Mouse (Mus musculus): ENCODE measurements around the gene Acin1.
A peak's percentile ranks its signal among the peaks of the same experiment; 100 is the strongest.
"Not testable (repeated sequence)": the region's sequence is repeated elsewhere in the genome, so short reads cannot be mapped to it uniquely, and the experiment has no call there.

Acin1 gene

DNA sequence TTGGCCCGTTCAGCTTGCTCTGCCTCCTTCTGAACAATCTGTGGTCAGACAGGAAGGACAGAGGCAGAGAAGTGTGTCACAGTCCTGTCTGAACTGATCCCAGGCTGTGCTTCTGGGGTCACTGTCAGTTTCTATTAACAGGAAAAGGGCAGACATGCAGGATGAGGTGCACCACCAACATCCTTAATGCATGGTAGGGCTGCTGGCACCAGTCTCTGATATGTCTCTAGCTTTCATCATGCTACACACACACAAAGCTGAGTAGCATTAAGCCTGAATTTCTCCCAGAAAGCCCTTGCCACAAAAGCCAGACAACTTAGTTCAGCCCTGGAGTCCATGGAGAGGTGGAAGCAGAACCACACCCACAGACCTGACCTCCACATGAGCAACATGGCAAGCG, 43.7 kb downstream of the Acin1 start:
- no peak for DNase-seq (ENCODE audit: low read depth, low spot score)

DNA sequence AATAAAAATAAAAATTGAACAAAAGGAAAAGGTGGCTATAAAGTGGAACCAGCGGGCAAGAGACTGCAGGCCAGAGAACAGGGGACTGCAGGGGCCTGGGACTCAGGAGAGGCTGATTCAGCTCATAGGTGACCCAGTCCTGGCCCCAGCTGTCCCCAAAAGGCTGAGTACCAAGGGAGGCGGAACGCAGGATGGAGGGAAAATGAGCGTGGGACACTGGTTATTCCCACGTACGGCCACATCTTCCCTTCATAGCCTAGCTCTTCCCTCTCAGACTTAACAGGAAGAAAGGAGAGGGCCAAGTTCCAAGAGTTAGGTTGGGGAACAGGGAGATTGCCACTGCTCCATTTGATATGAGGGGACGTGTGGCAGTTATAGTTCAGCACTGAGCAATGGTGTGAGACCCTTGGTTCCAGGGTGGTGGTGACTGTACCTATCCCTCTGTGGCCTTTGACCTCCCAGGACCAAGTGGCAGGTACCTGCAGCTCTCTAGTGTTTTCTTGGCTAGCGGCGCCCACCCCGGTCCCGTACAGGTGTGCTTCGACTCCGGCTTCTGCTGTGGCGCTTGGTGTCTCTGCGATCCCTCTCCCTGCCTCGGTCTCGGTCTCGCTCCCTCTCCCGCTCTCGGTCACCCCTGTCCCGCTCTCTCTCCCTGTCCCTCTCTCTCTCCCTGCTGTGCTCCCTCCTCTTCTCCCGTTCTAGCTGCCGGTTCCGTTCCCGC, 44.3 kb downstream of the Acin1 start:
- DNase-seq (ENCODE audit: low read depth, low spot score), result no peak

DNA sequence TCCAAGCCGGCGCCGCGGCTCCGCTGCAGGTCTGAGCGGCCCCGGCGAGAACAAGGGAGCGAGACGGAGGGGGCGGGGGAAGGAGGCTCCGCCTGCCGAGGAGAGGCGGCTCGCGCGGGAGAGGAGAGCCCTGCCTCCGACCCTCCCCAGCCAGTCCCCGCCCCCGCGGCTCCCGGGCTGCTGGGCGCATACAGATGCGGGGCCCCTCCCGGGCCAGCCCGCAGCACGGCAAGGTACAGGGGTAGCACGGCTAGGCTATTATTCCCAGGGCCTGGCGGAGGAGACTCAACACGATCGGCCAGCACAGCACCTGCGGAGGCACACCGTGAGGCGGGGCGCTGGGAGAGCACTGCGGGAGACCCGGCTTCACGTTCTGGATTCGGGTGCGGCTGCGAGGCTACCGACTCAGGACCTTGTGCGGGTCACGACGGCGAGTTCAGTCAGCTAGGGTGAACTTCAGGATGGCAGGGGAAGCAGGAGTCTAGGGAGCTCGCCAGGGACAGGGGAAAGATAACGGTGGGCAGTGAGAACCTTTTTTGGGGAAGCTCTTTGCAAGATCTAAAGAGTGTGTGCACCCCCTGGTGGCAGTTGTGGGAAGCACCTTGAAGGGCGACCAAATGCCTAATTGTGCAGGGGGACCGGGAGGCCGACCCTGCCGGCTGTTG, 45.3 kb downstream of the Acin1 start, which contains the start of gene Cdh24:
TSS of gene Cdh24 (minus strand) at position 60 of the 665 bp plus-strand sequence.
- DNase-seq (ENCODE audit: low read depth, low spot score), result peak; percentile 49

DNA sequence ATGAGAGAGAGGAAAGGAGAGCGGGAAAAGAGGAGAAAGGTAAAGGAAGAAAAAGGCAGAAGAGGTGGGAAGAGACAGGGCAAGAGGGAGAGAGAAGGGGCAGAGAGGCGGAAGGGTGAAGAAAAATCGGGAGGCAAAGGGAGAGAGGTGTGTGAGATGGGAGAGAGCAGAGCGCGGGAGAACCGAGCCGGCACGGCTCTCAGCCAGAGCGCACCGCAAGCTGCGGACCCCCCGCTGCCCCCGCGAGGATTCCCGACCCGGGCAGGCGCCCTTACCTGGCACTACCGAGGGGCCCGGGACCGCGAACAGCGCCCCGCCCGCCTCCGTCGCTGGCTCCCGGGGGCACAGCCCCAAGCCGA, 45.8 kb downstream of the Acin1 start, which contains the start of gene Gm17606:
TSS of gene Gm17606 (plus strand) at position 7 of the 359 bp plus-strand sequence.
- DNase-seq (ENCODE audit: low read depth, low spot score), result no peak

DNA sequence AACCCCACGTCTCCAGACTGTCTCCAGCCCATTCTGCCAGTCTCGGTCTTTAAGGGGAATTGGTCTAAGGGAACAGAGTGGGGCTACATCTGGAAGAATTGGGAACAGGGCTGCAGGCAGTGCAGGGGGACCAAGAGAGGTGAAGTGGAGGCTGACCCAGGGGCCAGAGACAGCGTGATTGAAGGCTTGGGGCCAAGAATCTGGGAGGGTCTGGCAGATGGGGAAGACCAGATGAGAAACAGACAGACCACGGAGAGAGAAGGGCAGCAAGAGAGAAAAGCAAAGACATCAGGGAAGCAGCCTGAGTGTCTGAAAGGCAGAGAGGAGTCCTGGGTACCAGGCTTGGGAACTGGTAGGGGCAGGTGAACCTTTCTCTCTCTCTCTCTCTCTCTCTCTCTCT, 46.6 kb downstream of the Acin1 start:
- DNase-seq (ENCODE audit: low read depth, low spot score), result no peak

DNA sequence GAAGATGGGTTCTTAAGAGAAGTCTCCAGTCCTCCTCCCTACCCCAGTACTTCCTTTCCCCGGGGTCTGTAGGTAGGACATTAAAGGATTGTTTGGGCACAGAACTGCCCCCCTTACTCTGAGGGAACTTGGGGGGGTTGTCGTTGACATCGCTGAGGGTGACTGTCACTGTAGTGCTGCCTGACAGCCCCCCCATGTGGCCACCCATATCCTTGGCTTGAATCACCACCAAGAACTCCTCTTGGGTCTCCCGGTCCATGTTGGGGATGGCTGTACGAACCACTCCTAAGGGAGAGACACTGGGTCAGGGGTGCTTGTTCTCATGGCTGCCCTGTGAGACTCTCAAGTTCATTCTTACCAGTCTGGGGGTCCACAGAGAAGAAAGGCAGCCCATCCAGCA, 48.5 kb downstream of the Acin1 start:
- DNase-seq (ENCODE audit: low read depth, low spot score), result no peak

DNA sequence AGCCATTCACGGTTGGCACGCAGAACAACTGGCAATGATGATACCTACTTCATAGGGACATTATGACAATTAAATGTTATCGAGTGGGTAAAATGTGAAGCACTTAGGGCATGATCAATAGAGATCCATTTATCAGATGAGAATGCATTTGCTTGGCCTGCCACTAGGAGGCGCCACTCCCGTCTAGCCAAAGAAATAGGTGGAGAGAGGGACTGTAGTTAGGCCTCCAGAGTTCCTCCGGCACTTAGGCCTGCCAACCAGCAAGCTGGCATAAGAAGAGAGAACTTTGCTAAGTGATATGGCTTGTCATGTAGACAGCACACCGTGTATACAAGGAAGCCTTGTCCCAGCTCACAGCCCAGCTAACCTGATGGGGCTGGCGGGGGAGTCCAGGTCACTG, 49.8 kb downstream of the Acin1 start:
- no peak for DNase-seq (ENCODE audit: low read depth, low spot score)

DNA sequence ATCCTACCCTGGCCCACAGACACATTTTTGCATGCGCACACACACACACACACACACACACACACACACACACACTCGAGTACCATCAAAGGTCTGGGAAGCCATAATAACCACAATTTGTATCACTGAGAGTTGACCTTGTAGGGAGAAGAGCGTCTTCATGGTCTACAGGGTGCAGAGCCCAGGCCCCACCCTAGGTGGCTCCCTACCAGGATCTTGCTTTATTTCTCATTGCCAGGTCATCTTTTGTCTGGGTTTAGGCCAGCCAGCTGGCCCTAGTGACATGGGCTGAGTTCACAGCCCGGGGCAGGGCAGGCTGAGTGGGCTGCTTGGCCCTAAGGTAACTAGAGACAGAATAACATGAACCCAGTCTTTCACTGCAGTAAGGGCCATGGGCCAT, 52.5 kb downstream of the Acin1 start:
- DNase-seq (ENCODE audit: low read depth, low spot score), result no peak

DNA sequence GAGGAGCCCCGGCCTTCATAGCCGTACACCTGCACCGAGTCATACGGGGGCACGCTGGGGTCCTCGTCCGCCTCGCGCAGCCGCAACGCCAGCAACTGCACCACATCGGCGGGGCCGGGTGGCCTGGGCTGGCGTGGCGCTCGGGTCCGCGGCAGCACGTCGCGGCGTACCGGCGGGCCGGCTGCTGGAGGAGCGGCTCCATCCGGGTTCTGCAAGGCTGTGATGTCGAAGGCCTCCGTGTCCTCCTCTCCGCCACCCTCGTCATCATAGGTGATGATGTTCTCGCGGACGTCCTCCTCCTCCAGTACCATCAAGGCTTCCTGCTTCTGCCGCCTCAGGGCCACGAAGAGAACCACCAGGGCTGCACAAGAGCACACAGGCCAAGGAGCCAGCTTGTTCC, 54.5 kb downstream of the Acin1 start:
- no peak for DNase-seq (ENCODE audit: low read depth, low spot score)

DNA sequence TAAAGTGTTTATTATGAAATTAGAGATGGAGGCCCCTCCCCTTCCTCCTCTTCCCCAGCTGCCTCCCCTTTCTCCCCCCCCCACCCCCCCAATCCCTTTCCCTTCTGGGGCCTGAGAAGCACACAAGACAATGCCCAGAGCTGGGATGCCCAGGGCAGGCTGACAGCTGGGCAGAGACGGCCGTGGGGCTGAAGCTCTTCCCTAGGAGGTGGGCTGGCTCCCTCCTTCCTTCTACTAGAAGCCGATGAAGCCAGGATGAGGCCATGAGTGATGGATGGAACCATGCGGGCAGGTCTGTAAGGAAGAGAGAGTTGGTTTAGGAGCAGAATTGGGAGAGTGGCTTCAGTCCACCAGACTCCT, 55.5 kb downstream of the Acin1 start:
- no peak for DNase-seq (ENCODE audit: low read depth, low spot score)

DNA sequence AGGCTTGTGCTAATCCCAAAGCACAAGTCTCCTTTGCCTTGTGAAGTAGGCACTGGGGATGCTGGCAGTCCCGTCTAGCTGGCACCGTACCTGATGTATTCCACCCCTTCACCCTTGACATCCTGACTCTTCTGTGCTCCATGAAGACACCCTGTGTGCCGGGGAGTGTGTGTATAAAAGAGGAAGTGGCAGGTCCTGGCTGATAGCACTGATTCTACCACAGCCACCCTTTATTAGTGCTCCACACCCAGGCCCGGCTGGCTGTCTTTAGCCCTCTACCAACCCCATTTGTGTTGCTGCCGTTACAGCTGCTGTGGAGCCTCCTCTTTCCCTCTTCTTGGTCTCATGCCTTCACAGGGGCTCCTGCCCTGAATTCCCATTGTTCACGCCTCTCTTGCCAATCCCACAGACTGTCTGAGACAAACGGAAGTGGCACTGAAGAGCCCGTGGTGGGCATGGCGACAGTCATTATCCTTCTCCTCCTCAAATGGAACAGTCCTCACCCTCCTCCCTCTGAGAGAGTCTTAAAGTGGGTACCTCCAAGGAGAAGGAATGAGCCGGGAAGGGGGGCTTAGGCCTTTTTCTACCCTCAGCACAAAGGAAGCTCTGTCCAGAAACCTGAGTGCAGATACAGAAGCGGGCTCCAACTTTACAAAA, 56.0 kb downstream of the Acin1 start:
- DNase-seq (ENCODE audit: low read depth, low spot score), result no peak

DNA sequence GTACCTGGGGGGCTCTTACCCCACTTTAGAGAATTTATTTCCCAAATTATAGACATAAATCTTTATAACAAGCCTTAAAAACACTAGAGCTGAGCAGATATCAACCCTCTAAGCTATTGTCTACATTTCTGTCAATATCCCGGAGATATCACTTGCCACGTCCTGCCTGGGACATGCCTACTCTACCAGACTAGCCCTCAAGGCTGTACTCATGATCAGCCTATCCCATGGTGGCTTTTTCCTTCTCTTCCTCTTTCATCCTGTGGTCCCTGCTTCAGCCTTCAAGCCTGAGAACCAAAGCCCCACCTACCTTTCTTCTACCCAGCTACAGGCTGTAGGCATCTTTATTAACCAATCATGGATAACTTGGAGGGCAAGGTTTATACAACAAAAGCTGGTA, 56.9 kb downstream of the Acin1 start:
- DNase-seq (ENCODE audit: low read depth, low spot score), result no peak

DNA sequence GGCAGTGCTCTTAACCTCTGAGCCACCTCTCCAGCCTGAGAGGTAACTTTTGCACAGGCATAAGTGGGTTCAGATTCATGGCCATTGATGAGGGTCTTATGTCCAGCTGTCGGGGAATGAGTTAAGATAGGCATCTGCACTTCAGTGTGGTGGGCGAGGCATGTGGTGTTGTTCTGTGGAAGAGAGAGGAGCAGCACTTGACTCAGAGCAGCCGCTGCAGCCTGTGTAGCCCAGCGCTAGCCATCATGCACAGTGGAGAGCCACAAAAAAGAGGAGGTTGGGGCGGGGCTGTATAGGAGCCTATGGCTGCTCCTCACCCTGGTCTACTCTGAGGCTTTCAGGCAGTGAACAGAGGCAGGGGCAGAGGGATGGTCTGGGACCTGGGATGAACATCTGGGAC, 58.6 kb downstream of the Acin1 start:
- DNase-seq (ENCODE audit: low read depth, low spot score), result no peak

DNA sequence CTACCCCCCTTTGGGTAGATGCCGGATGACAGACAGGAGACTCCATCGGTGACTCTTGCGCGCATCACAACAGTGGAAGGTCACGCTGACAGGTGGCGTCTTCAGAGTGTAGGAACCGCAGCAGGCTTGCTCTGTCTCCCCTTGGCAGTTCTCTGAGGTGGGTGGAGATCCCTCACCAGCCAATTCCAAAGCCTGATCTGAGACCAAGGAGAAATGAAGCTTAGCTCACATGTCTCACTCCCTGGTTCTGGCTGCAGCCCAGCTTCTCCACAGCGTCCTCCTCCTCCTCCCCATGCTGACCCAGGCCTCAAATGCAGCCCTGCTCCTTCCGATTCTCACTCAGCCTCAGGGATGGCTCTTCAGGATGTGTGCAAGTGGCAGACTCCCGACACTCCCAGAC, 61.8 kb downstream of the Acin1 start:
- no peak for DNase-seq (ENCODE audit: low read depth, low spot score)

DNA sequence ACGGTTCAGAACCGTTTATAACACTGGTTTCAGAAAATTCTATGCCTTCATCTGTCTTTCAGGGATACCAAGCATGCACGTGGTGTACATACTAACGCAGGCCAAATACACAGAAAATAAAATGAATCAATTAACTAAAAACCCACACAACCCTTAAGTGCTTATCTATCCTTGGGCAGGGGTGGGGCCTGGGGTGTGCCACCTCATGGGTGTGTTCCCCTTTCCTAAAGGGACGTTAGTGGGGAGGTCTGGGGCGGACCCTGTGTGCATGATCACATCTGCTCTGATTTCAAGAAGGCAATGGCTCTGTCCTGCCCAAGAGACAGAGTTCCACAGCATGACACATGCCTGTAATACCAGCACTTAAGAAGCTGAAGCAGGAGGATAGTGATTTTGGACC, 63.4 kb downstream of the Acin1 start:
- no peak for DNase-seq (ENCODE audit: low read depth, low spot score)

DNA sequence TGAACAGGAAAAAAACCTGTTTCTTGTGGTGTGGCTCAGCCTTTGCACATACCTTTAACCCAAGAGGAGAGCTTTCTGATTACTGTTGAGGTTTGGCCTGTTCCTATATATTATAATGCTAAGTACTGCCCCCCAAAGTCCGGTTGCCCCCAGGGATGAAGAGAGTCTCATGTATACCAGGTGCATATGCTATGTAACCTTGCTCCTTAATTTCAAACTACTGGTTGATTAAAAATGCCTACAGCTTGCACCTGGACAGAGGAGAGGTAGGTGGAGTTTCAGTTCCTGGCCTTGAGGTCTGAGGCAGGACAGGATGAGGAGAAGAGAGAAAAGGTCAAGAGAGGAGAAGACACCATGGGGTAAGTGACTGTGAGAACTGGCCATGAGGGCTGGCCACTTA, 65.6 kb downstream of the Acin1 start, which contains the start of gene Psmb11:
TSS of gene Psmb11 (plus strand) at position 301 of the 400 bp plus-strand sequence.
- no peak for DNase-seq (ENCODE audit: low read depth, low spot score)

DNA sequence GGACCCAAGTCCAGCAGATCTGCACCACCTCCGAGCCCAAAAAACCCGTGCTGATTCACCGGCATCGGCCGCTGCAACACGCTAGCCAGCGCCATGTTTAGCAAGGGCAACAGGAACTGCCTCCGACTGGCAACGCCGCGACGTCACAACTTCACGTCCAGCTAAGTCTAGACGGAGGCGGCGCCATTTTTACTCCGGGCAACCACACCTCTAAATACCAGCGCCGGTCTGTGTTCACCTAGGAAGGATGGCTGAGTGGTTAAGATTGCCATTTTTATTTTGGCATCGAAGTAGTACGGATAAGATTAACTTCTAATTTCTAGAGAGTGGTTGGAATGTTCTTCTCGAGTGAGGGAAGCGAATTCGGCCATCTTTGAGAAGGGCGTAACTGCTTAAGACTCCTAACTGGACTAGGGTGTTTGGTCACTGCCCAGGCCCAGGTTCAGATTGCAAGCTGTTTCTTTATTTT, 68.8 kb downstream of the Acin1 start, which contains the start of gene Psmb5:
TSS of gene Psmb5 (minus strand) at position 126 of the 469 bp plus-strand sequence.
- DNase-seq (ENCODE audit: low read depth, low spot score), result peak; percentile 90

DNA sequence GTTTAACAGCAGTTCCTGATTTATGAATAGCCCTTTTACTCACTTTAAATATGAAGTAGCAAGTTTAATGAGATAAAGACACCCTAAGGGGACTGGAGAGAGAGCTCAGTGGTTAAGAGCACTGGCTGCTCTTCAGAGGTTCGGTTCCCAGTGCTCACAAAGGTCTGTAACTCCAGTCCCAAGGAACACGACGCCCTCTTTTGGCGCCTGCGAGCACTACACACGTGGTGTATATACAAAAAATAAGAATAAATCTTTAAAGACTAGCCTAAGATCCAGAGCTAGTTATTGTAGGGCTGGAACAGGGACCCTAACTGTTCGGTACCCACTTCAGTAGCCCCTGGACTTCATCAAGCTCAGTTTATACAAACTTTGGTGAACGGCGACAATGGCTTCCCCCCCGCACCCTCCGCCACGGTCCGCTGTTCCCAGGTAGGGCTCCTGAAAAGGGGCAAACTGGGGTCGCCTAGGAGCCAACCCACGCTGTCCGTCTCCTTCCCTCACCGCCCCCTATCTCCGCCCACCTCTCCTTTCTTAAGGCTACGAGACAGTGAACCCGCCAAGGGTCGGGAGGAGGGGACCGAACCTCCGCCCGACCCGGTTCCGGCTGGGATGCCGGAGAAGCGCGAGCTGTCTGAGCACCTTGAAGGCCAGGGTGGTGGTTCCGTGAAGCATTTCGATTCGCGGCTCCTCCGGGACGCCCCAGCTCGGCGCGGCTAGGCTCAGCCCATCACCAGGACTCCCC, 69.4 kb downstream of the Acin1 start:
- no peak for DNase-seq (ENCODE audit: low read depth, low spot score)

DNA sequence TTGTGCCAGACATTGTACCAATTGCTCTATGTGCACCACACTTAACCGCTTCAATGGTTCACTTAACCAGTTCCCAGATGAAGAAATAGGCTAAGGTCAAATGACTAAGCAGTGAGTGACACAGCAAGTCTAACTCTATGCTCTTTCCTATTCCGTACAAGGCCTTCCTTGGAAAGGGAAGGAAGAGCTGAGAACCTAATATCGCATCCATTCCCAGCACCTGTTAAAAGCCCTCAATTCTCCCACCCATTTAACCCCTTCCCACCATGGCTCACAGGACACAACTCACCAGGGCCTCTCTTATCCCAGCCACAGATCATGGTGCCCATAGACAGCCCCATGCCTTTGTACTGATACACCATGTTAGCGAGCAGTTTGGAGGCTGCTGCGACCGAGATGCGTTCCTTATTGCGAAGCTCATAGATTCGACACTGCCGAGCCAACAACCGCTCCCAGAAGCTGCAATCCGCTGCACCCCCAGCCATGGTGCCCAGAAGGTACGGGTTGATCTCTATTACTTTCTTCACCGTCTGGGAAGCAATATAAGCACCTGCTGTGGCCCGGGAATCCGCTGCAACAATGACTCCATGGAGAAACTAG, 70.4 kb downstream of the Acin1 start:
- DNase-seq (ENCODE audit: low read depth, low spot score), result no peak

DNA sequence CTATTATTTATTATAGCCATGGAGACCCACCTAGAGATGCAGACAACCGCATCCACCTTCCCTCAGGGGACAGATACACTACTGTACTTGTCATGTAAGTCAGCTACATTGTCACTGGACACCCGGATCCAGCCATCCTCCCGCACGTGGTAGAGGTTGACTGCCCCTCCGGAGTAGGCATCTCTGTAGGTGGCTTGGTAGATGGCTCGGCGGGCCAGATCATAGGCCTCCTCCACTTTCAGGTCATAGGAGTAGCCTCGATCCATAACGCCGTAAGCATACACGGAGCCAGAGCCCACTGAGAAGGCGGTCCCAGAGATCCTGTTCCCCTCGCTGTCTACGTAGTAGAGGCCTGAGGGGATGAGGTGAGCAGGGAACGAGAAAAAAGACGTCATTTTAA, 72.6 kb downstream of the Acin1 start:
- DNase-seq (ENCODE audit: low read depth, low spot score), result not testable (repeated sequence)

DNA sequence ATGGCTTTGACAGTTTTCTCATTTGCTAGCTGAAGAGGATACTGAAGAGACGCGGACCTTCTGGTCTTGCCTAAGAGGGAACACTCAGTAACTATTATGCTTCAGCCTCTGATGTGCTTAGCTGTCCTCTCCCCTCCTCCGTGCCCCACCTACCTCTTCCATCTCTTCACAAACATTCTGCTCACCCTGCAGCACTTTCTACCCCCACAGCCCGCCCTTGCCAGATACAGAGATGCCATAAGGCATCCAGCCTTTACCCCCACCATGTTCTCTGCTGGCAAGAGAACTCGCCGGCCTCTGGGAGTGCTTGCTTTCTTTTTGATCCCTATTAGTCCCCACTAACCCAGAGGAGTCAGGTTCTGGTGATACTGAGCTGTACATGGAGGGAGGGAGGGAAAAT, 76.1 kb downstream of the Acin1 start:
- no peak for DNase-seq (ENCODE audit: low read depth, low spot score)

DNA sequence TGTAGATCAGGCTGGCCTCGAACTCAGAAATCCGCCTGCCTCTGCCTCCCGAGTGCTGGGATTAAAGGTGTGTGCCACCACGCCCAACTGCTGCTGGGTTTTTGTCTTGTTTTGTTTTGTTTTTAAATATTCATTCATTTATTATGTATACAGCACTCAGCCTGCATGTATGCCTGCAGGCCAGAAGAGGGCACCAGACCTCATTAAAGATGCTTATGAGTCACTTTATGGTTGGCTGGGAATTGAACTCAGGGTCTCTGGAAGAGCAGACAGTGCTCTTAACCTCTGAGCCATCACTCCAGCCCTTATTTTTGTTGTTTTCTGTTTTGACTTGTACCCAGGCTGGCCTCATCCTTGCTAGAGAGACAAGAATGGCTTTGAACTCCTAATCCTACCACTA, 76.8 kb downstream of the Acin1 start:
- no peak for DNase-seq (ENCODE audit: low read depth, low spot score)
